Mouse (Mus musculus) kidney, embryonic 15.5 days (tissue): ENCODE measurements around the gene Masp1. TPM values are rescaled to one million over a fixed set of nuclear protein-coding genes. Genes with fewer than 3 reads are reported as not detected.

Experiments used
- ATAC-seq: fragments of 200-750 bp; cut with Nextera tagmentation; replicated peaks from 2 replicates; pipeline ENCODE4 v1.8.0; 2017; ENCODE audit warnings: moderate TSS enrichment; ENCODE audit not compliant: low FRiP score
- H3K27ac ChIP-seq: fragments of 300-500 bp; sonication (generic); 2 replicates; pipeline ENCODE4 v1.5.1; 2015; ENCODE audit warnings: mild to moderate bottlenecking, inconsistent platforms
- H3K27me3 ChIP-seq: fragments of 300-500 bp; sonication (generic); 2 replicates; pipeline ENCODE4 v1.6.1; 2015; ENCODE audit warnings: inconsistent platforms
- H3K36me3 ChIP-seq: fragments of 300-500 bp; sonication (generic); 2 replicates; pipeline ENCODE4 v1.6.1; 2015; ENCODE audit warnings: inconsistent platforms
- H3K4me1 ChIP-seq: fragments of 300-500 bp; sonication (generic); 2 replicates; pipeline ENCODE4 v1.6.1; 2015; ENCODE audit warnings: inconsistent platforms
- H3K4me2 ChIP-seq: fragments of 300-500 bp; sonication (generic); 2 replicates; pipeline ENCODE4 v1.6.1; 2015; ENCODE audit warnings: moderate library complexity, mild to moderate bottlenecking, inconsistent platforms
- H3K4me3 ChIP-seq: fragments of 300-500 bp; sonication (generic); replicated peaks from 2 replicates; pipeline ENCODE4 v1.5.1; 2015; ENCODE audit warnings: mild to moderate bottlenecking, inconsistent platforms
- H3K9ac ChIP-seq: fragments of 300-500 bp; sonication (generic); 2 replicates; pipeline ENCODE4 v1.6.1; 2015; ENCODE audit warnings: mild to moderate bottlenecking, inconsistent platforms
- H3K9me3 ChIP-seq: fragments of 300-500 bp; sonication (generic); replicated peaks from 2 replicates; pipeline ENCODE4 v1.6.1; 2016; ENCODE audit warnings: inconsistent platforms
- WGBS: fragments of 180-500 bp; shearing (Covaris S2); methylation state at CpG from one replicate; pipeline ENCODE4 v1.1.7; 2015; ENCODE audit warnings: mixed read lengths; 5-methylcytosine and 5-hydroxymethylcytosine counted together
- polyA plus RNA-seq: library from polyadenylated mRNA; unstranded; fragments of >200 nt; fragmentation: Nextera tagmentation; extraction: Ambion mirVana; gene quantifications from 2 replicates; pipeline ENCODE4 v1.2.1, GENCODE M21; 2015

Gene Masp1
- polyA plus RNA-seq, 1 experiment from 2014 or later = 8.3 TPM

- ATAC-seq = no peak
- Histone ChIP-seq H3K9ac (no peak overlapping the region), H3K9me3 (no peaks in the 10 kb centered on the region), H3K36me3 (no peaks in the 10 kb centered on the region), H3K4me1 (no peaks in the 10 kb centered on the region), H3K27me3 (no peaks in the 10 kb centered on the region), H3K4me2 (no peak overlapping the region), H3K27ac (no peak overlapping the region), H3K4me3 (no peak overlapping the region)
- 97% methylated on average over 12 of the region's 12 CpGs for WGBS
Observed at GRCm38 (mm10) chr16:23482846-23483245, 37.8 kb downstream of the Masp1 start.

- no peaks in the 10 kb centered on the region for H3K9me3 ChIP-seq
Observed at GRCm38 (mm10) chr16:23482218-23482617, 38.4 kb downstream of the Masp1 start.

DNA sequence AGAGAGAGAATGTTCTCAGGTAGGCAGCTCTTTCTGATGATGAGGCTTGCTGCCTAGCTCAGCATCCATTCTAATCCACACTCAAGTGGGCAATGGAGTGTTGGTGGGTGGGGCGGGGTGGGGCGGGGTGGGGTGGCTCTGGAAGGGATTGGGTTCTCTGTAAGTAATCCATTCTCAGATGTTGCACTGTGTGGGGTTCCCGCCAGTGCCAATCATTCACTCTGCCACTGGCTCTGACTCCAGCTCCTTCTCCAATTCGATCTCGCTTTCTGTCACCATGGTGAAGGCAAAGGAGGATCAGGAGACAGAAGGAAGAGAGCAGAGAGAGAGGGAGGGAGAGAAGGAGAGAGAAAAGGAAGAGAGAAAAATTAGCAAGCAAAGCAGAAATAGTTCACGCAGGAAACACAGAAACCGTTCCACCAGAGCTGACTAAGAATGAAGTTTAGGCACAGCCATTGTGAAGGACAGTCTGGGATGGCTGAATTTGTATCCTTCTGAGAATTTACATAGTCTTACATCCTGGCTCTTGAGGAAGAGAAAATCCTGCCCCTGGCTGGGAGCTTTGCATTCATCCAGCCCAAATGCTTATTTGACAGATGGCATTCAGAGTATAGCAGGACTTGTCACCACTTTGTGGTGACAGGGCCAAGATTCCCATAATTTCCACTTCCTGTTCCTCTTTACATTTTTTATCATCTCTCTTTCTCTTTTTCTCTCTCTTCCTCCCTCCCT, 40.6 kb downstream of the Masp1 start:
- H3K9me3 ChIP-seq = no peaks in the 10 kb centered on the region
- ATAC-seq = no peak
- no peak overlapping the region for H3K4me2 ChIP-seq
- no peak overlapping the region for H3K9ac ChIP-seq
- no peaks in the 10 kb centered on the region for H3K4me1 ChIP-seq
- WGBS = 83% methylated on average over 7 of the region's 7 CpGs
- H3K27me3 ChIP-seq = no peaks in the 10 kb centered on the region
- H3K4me3 ChIP-seq = no peak overlapping the region
- no peak overlapping the region for H3K27ac ChIP-seq
- H3K36me3 ChIP-seq = no peaks in the 10 kb centered on the region

More at GRCm38 (mm10) chr16:23482218-23482617, 38.4 kb downstream of the Masp1 start:
- H3K27me3 ChIP-seq = no peaks in the 10 kb centered on the region
- no peaks in the 10 kb centered on the region for H3K4me1 ChIP-seq
- H3K4me3 ChIP-seq = no peak overlapping the region
- H3K36me3 ChIP-seq = no peaks in the 10 kb centered on the region
- ATAC-seq = no peak
- H3K4me2 ChIP-seq = no peak overlapping the region
- H3K9ac ChIP-seq = no peak overlapping the region
- WGBS = 80% methylated on average over 3 of the region's 3 CpGs
- no peak overlapping the region for H3K27ac ChIP-seq

- H3K27ac ChIP-seq = no peak overlapping the region
- H3K9ac ChIP-seq = no peak overlapping the region
- ATAC-seq = no peak
- H3K36me3 ChIP-seq = no peaks in the 10 kb centered on the region
- no peak overlapping the region for H3K4me3 ChIP-seq
- no peaks in the 10 kb centered on the region for H3K4me1 ChIP-seq
- H3K9me3 ChIP-seq = no peaks in the 10 kb centered on the region
- no peak overlapping the region for H3K4me2 ChIP-seq
- no peaks in the 10 kb centered on the region for H3K27me3 ChIP-seq
Observed at GRCm38 (mm10) chr16:23476598-23476997, 44.0 kb downstream of the Masp1 start.

DNA sequence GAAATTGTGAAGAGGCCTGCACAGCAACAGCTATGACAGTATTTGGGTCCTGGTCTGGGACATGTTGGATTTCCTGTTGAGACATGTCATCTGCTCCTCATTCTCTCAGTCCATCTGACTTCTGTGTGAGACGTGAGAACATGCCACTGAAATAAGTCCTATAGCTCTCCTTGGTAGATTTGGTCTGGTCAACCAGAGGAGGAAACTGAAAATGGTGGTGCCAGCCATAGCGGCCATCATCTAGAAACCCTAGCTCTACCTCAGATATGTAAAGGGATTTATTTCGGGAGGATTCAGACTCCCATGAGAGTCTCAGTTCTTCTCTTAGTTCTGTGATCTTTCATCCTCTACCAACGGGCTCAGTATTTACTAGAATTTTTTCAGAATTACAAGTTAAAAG, 45.0 kb downstream of the Masp1 start:
- no peaks in the 10 kb centered on the region for H3K4me1 ChIP-seq
- ATAC-seq = no peak
- no peaks in the 10 kb centered on the region for H3K36me3 ChIP-seq
- no peaks in the 10 kb centered on the region for H3K27me3 ChIP-seq
- no peaks in the 10 kb centered on the region for H3K9me3 ChIP-seq
- H3K4me2 ChIP-seq = no peak overlapping the region
- 90% methylated on average over 4 of the region's 4 CpGs for WGBS
- no peak overlapping the region for H3K9ac ChIP-seq
- H3K27ac ChIP-seq = no peak overlapping the region
- no peak overlapping the region for H3K4me3 ChIP-seq

DNA sequence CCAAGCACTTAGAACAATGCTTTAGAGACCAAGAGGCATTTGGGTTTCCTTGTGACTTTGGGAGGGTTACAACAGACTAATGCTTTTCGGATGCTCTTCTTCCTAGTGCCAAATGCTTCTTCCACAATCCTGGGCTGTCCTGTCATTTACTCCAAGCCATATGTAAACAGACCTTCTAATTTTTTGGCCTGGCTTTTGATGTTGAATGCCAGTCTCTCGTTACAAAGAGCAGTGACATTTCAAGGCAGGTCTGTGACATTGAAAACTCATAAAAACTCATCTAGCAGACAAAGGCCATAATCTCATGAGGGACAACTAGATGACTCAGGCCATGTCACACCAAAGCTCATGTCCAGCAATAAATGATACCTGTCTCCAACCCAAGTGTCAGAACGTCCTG, 48.6 kb downstream of the Masp1 start:
- H3K9me3 ChIP-seq = no peaks in the 10 kb centered on the region
- H3K27ac ChIP-seq = no peak overlapping the region
- ATAC-seq = no peak
- H3K4me2 ChIP-seq = no peak overlapping the region
- no peaks in the 10 kb centered on the region for H3K4me1 ChIP-seq
- WGBS = 46% methylated on average over 3 of the region's 3 CpGs
- no peaks in the 10 kb centered on the region for H3K27me3 ChIP-seq
- no peaks in the 10 kb centered on the region for H3K36me3 ChIP-seq
- H3K4me3 ChIP-seq = no peak overlapping the region
- H3K9ac ChIP-seq = no peak overlapping the region

DNA sequence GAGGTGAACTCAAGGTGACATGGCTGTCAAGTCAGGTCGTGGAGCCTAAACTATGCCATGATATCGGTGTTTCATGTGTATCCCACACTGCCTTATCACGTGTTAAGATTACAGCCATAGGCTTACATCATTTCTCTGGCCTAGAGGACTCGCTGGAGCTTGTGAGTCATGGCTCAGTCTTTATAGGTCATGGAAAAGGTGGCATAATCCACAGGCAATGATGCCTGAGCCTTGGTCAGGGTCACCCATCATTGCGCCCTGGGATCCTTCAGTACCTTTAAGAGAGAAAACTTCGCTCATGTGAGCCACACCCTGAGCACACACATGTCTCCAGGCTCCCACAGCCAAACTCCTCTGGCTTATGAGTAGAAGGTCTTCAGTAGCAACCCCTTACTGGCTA, 49.1 kb downstream of the Masp1 start:
- no peak overlapping the region for H3K27ac ChIP-seq
- H3K4me3 ChIP-seq = no peak overlapping the region
- 88% methylated on average over 6 of the region's 6 CpGs for WGBS
- no peaks in the 10 kb centered on the region for H3K27me3 ChIP-seq
- no peaks in the 10 kb centered on the region for H3K9me3 ChIP-seq
- H3K4me2 ChIP-seq = no peak overlapping the region
- H3K36me3 ChIP-seq = no peaks in the 10 kb centered on the region
- no peak overlapping the region for H3K9ac ChIP-seq
- H3K4me1 ChIP-seq = no peaks in the 10 kb centered on the region
- ATAC-seq = no peak

DNA sequence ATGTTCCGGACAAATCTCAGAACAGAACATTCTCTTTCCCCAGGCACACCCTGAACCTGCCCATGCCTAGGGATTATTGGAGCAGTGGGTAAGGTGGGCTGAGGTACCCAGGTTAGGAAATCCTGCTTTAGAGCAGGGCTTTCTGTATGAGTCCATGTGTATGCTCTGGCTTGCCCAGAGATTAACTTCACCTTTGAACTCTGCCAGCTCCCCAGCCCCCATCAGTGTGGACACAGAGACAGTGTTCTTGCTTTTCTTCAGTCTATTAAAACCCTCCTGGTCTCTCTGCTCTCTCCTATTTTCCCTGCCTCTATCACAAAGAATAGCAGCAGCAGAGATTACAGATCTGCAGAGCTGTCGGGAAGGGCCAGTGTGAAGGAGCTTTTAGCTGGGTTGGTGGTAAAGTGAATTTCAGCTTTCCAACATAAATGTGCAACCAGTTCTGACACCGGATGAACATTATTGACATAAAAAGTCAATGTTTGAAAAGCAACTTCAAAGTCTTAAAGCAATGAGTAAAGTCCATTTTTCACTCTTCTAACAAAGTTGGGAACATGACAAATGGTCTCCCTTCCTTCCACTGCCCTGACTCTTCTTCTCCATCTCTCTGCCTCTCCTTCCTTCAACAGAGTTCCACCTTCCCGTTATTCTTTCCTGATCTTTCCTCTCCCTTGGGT, 56.8 kb downstream of the Masp1 start:
- Histone ChIP-seq H3K36me3 (no peaks in the 10 kb centered on the region), H3K4me3 (no peak overlapping the region), H3K27me3 (no peaks in the 10 kb centered on the region), H3K4me1 (no peaks in the 10 kb centered on the region), H3K9ac (no peak overlapping the region), H3K9me3 (no peaks in the 10 kb centered on the region), H3K27ac (no peak overlapping the region), H3K4me2 (no peak overlapping the region)
- ATAC-seq = no peak
- 86% methylated on average over 4 of the region's 4 CpGs for WGBS

- no peaks in the 10 kb centered on the region for H3K27me3 ChIP-seq
- no peak for ATAC-seq
- WGBS = 45% methylated on average over 7 of the region's 7 CpGs
- peaks cover 9% of the 10 kb centered on the region; the same call in 1 of the 2 replicates for H3K4me1 ChIP-seq
- no peaks in the 10 kb centered on the region for H3K36me3 ChIP-seq
- H3K9me3 ChIP-seq = no peaks in the 10 kb centered on the region
- H3K9ac ChIP-seq = no peak overlapping the region
- no peak overlapping the region for H3K4me2 ChIP-seq
- H3K27ac ChIP-seq = no peak overlapping the region
- H3K4me3 ChIP-seq = no peak overlapping the region
Observed at GRCm38 (mm10) chr16:23458906-23459588, 61.6 kb downstream of the Masp1 start.

- no peaks in the 10 kb centered on the region for H3K9me3 ChIP-seq
Observed at GRCm38 (mm10) chr16:23457338-23457737, 63.3 kb downstream of the Masp1 start.

DNA sequence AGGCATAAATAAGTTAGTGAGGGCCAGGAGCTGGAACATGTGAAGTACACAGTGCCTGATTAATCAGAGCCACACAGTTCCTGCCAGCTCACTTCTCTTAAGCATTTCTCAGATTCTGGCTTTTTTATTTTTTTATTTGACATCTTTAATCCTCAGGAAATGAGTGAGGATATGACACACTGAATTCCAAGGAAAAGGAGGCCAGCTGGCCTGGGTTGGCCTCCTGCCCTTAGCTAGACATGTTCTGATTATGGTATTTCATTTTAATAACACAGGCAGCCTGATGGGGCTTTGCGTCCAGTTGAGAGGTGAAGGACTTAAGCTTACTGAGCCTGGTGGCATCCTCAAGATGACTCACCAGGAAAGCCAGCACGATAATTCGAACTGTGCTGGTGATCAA, 64.1 kb downstream of the Masp1 start:
- Histone ChIP-seq H3K9ac (no peak overlapping the region), H3K27ac (no peak overlapping the region), H3K4me1 (peaks cover 9% of the 10 kb centered on the region; the same call in 1 of the 2 replicates), H3K4me2 (no peak overlapping the region), H3K27me3 (no peaks in the 10 kb centered on the region), H3K9me3 (no peaks in the 10 kb centered on the region), H3K4me3 (no peak overlapping the region), H3K36me3 (no peaks in the 10 kb centered on the region)
- WGBS = 62% methylated on average over 3 of the region's 3 CpGs
- ATAC-seq = no peak

More at GRCm38 (mm10) chr16:23457338-23457737, 63.3 kb downstream of the Masp1 start:
- ATAC-seq = no peak
- H3K4me3 ChIP-seq = no peak overlapping the region
- H3K9ac ChIP-seq = no peak overlapping the region
- peaks cover 9% of the 10 kb centered on the region; the same call in 1 of the 2 replicates for H3K4me1 ChIP-seq
- no peaks in the 10 kb centered on the region for H3K27me3 ChIP-seq
- no peak overlapping the region for H3K27ac ChIP-seq
- H3K36me3 ChIP-seq = no peaks in the 10 kb centered on the region
- 88% methylated on average over 5 of the region's 5 CpGs for WGBS
- H3K4me2 ChIP-seq = no peak overlapping the region

GRCm38 (mm10) chr16:23454376-23454775, 66.2 kb downstream of the Masp1 start:
- Histone ChIP-seq H3K4me2 (no peak overlapping the region), H3K27me3 (no peaks in the 10 kb centered on the region), H3K9ac (no peak overlapping the region), H3K36me3 (no peaks in the 10 kb centered on the region), H3K4me3 (no peak overlapping the region), H3K27ac (no peak overlapping the region), H3K4me1 (peaks cover 9% of the 10 kb centered on the region; the same call in 1 of the 2 replicates), H3K9me3 (no peaks in the 10 kb centered on the region)
- 69% methylated on average over 6 of the region's 6 CpGs for WGBS
- no peak for ATAC-seq
